Mouse (Mus musculus) E14TG2a.4 (cell line): ENCODE measurements around the gene Htt.

Source experiments
- CTCF ChIP-seq: conservative IDR thresholded peaks from 2 replicates; pipeline ENCODE4 v1.5.1; 2014; ENCODE audit warnings: low read length
- NANOG ChIP-seq: IDR thresholded peaks from 2 replicates; pipeline ENCODE4 v1.6.1; 2014; ENCODE audit warnings: borderline replicate concordance, low read length, mixed read lengths
- POU5F1 ChIP-seq: IDR thresholded peaks from 2 replicates; pipeline ENCODE4 v1.6.1; 2014; ENCODE audit warnings: low read length, borderline replicate concordance

GRCm38 (mm10) chr5:34960021-34960420 is 198.5 kb downstream of the Htt start:
- TF ChIP-seq CTCF, result no peak
- TF ChIP-seq POU5F1, result no peak
- no peak for TF ChIP-seq NANOG
